Mouse (Mus musculus): ENCODE data around the gene Pspc1.

- no peak for TF ChIP-seq POLR2A (IDR thresholded peaks at IDR 0.05; ENCODE audit: insufficient read depth, low read depth, low read length)
- TF ChIP-seq CTCF (IDR thresholded peaks at IDR 0.05; ENCODE audit: insufficient read depth, low read depth, low read length): no peak
Observed at GRCm38 (mm10) chr14:56697836-56698235, 80.3 kb downstream of the Pspc1 start.
